Mouse (Mus musculus) MEL (cell line): Measurements from ENCODE around the gene Slirp.

Experiments
- CHD2 ChIP-seq: IDR thresholded peaks from 2 replicates; pipeline ENCODE4 v1.6.1; 2011; ENCODE audit warnings: low read length, improper control_type of control experiment
- CTCF ChIP-seq, 3 experiments: IDR thresholded peaks in 2 of 3; conservative IDR thresholded peaks in 1 of 3; 2 replicates each; pipeline ENCODE4 v1.5.1; 2011 to 2012; ENCODE audit warnings: low read length in 3 of 3, low read depth in 2 of 3, mild to moderate bottlenecking in 2 of 3, improper control_type of control experiment in 1 of 3, inconsistent platforms in 1 of 3, mixed read lengths in 1 of 3, moderate library complexity in 1 of 3; ENCODE audit not compliant: control insufficient read depth in 1 of 3, insufficient read depth in 1 of 3, poor library complexity in 1 of 3, severe bottlenecking in 1 of 3
- E2F4 ChIP-seq: IDR thresholded peaks from 2 replicates; pipeline ENCODE4 v1.6.1; 2011; ENCODE audit warnings: low read depth, low read length, improper control_type of control experiment, borderline replicate concordance
- POLR2A ChIP-seq, 2 experiments: IDR thresholded peaks; 2 replicates each; pipeline ENCODE4 v1.6.1; 2011 to 2012; ENCODE audit warnings: low read length in 2 of 2, mild to moderate bottlenecking in 2 of 2, control low read depth in 1 of 2, improper control_type of control experiment in 1 of 2, low read depth in 1 of 2, moderate library complexity in 1 of 2; ENCODE audit not compliant: control insufficient read depth in 1 of 2, insufficient read depth in 1 of 2, poor library complexity in 1 of 2
- SMC3 ChIP-seq: IDR thresholded peaks from 2 replicates; pipeline ENCODE4 v1.6.1; 2011; ENCODE audit warnings: low read depth, low read length, improper control_type of control experiment
- UBTF ChIP-seq: IDR thresholded peaks from 2 replicates; pipeline ENCODE4 v1.6.1; 2012; ENCODE audit warnings: low read depth, mild to moderate bottlenecking, inconsistent platforms, low read length, improper control_type of control experiment, moderate library complexity, borderline replicate concordance; ENCODE audit not compliant: insufficient read depth

DNA sequence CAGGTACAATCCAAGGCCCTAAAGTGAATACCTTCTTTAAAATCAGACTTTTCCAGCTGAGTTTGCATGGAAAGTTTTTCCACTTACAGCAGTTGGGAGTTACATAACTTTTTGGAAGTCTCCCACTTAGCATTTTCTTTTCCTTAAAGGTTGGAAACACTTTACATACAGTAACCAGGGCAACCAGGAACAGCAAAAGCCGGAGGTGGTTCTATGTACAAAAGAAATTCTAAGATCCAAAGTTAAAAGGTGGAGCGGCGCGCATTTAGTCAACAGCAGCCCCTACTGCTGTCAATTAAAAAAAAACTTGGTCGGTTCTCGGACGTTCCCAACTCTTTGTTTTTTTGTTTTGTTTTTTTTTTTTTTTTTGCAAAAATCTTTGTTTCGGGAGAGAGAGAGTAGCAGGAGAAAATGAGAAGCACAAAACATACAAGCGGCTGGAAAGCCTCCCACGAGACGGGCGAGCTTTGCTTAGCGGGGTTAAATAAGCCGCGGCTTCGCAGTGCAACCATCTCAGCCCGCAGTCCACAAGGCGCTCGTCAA, 27.8 kb downstream of the Slirp start:
- no peak; the same call in 1 of the 2 replicates for TF ChIP-seq SMC3
- TF ChIP-seq CTCF (IDR thresholded peaks at IDR 0.05 in 2 of 3, conservative IDR thresholded peaks at IDR 0.05 in 1 of 3; ENCODE audit: control insufficient read depth in 1 of 3, insufficient read depth in 1 of 3, low read depth in 2 of 3, low read length in 3 of 3, poor library complexity in 1 of 3, severe bottlenecking in 1 of 3) = no peak
- no peak for TF ChIP-seq E2F4
- no peak for TF ChIP-seq CHD2
- TF ChIP-seq POLR2A (IDR thresholded peaks at IDR 0.05; ENCODE audit: control insufficient read depth in 1 of 2, insufficient read depth in 1 of 2, low read depth in 1 of 2, low read length in 2 of 2, poor library complexity in 1 of 2) = no peak
- no peak for TF ChIP-seq UBTF
